Mouse (Mus musculus) limb, embryonic 11.5 days (tissue): ENCODE measurements around the gene Rint1. TPM values are rescaled to one million over a fixed set of nuclear protein-coding genes. Genes with fewer than 3 reads are reported as not detected.

Source experiments
- ATAC-seq: fragments of 200-750 bp; cut with Nextera tagmentation; 2 replicates; pipeline ENCODE4 v1.8.0; 2017; ENCODE audit warnings: low read depth; ENCODE audit not compliant: insufficient number of reproducible peaks, low FRiP score, low TSS enrichment
- DNase-seq: peaks from one replicate; pipeline ENCODE4 v3.0.0-alpha.2; 2015; ENCODE audit warnings: low spot score
- H3K27ac ChIP-seq: fragments of 300-500 bp; sonication (generic); replicated peaks from 2 replicates; pipeline ENCODE4 v1.5.1; 2014; ENCODE audit warnings: low read depth, mild to moderate bottlenecking, low read length
- H3K27me3 ChIP-seq: fragments of 300-500 bp; sonication (generic); 2 replicates; pipeline ENCODE4 v1.6.1; 2014; ENCODE audit warnings: mild to moderate bottlenecking, low read length, mixed read lengths; ENCODE audit not compliant: control insufficient read depth, insufficient read depth
- H3K36me3 ChIP-seq: fragments of 300-500 bp; sonication (generic); 2 replicates; pipeline ENCODE4 v1.6.1; 2014; ENCODE audit warnings: mild to moderate bottlenecking, low read length, moderate library complexity, mixed read lengths; ENCODE audit not compliant: control insufficient read depth, insufficient read depth
- H3K4me1 ChIP-seq: fragments of 300-500 bp; sonication (generic); 2 replicates; pipeline ENCODE4 v1.6.1; 2014; ENCODE audit warnings: low read length, mixed read lengths; ENCODE audit not compliant: control insufficient read depth, insufficient read depth
- H3K4me2 ChIP-seq: fragments of 300-500 bp; sonication (generic); 2 replicates; pipeline ENCODE4 v1.6.1; 2014; ENCODE audit warnings: low read depth, mild to moderate bottlenecking, moderate library complexity; ENCODE audit not compliant: severe bottlenecking
- H3K4me3 ChIP-seq: fragments of 300-500 bp; sonication (generic); 2 replicates; pipeline ENCODE4 v1.5.1; 2014; ENCODE audit warnings: low read depth, low read length
- H3K9ac ChIP-seq: fragments of 300-500 bp; sonication (generic); 2 replicates; pipeline ENCODE4 v1.6.1; 2014; ENCODE audit warnings: mild to moderate bottlenecking, low read length
- H3K9me3 ChIP-seq: fragments of 300-500 bp; sonication (generic); 2 replicates; pipeline ENCODE4 v1.6.1; 2016; ENCODE audit warnings: low read length; ENCODE audit not compliant: control insufficient read depth
- WGBS: fragments of 180-500 bp; shearing (Covaris S2); extraction: QIAGEN DNeasy Blood & Tissue Kit; methylation state at CpG from one replicate; pipeline ENCODE4 v1.1.7; 2014; 5-methylcytosine and 5-hydroxymethylcytosine counted together
- polyA plus RNA-seq: library from polyadenylated mRNA; unstranded; fragments of >200 nt; fragmentation: Nextera tagmentation; extraction: Ambion mirVana; gene quantifications from 2 replicates; pipeline ENCODE4 v1.2.1, GENCODE M21; 2014

Rint1 gene
- polyA plus RNA-seq, 1 experiment from 2014 or later, result 31.2 TPM

DNA sequence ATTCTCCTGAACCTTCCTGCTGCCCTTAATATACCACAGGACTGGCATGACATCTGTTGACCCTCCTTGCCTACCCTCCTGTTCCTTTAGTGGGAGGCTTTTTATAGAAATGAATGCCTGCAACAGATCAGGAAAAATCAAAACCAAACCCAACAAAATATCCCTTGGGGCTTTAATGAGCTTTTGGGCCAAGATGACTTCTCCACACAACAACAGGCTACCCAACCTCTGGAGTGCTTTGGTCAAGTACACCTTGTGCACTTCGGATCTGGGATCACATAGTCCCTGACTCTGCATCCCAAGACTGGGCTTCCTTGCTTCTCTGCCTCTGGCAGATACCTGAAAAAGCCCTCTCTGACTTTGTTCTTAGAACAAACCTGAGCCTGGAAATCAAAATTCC lies 68.7 kb downstream of the Rint1 start:
- no peaks in the 10 kb centered on the region for H3K4me1 ChIP-seq
- H3K9me3 ChIP-seq, result no peaks in the 10 kb centered on the region
- no peaks in the 10 kb centered on the region for H3K27me3 ChIP-seq
- WGBS, result 93% methylated on average over 1 of the region's 1 CpGs
- no peak for ATAC-seq
- no peak overlapping the region for H3K4me2 ChIP-seq
- no peak overlapping the region for H3K27ac ChIP-seq
- H3K4me3 ChIP-seq, result no peak overlapping the region
- no peak overlapping the region for H3K9ac ChIP-seq
- H3K36me3 ChIP-seq, result peaks cover 26% of the 10 kb centered on the region
- no peak for DNase-seq

DNA sequence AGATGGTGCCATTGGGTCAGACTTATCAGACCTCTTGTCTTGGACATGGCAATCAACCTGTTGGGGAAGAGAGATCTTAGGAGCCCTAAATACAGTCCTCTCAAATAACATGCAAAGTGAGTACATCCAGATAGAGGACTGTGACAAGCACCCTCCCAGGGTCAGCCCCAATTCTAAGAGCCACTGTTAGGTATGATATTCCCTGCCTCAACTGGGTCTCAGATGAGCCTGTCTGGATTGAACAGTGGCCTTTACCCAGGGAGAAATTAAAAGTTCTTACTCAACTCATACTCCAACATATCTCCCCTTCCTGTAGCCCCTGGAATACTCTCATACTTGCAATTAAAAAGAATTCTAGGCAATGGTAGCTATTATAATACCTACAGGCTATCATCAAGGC lies 69.7 kb downstream of the Rint1 start:
- DNase-seq (no peak), ATAC-seq (no peak)
- H3K27me3 ChIP-seq, result no peaks in the 10 kb centered on the region
- no peak overlapping the region for H3K27ac ChIP-seq
- no peaks in the 10 kb centered on the region for H3K9me3 ChIP-seq
- H3K4me2 ChIP-seq, result no peak overlapping the region
- H3K4me3 ChIP-seq, result no peak overlapping the region
- H3K9ac ChIP-seq, result no peak overlapping the region
- H3K36me3 ChIP-seq, result peaks cover 26% of the 10 kb centered on the region
- no peaks in the 10 kb centered on the region for H3K4me1 ChIP-seq

DNA sequence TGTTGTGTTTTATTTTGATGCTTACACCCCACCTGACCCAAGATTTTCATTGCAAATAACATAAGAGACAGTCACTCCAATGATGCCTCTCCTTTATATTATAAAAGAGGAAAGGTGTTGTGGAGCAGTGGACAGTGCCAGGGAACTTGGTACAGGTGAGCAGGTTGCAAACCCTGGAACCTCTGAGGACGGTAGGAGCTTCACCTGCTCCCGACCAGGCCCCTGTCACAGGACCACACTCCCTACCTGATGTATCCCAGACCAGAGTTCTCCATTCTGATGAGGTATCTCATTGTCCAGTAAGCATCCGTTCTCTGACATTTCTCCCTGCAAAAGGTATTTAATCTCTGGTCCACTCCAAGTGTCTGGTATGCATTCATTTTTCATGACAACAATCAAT lies 70.5 kb downstream of the Rint1 start:
- Histone ChIP-seq H3K27me3 (no peaks in the 10 kb centered on the region), H3K4me3 (no peak overlapping the region), H3K9ac (no peak overlapping the region), H3K9me3 (no peaks in the 10 kb centered on the region), H3K4me1 (no peaks in the 10 kb centered on the region), H3K4me2 (no peak overlapping the region), H3K27ac (no peak overlapping the region), H3K36me3 (peaks cover 22% of the 10 kb centered on the region)
- DNase-seq (no peak), ATAC-seq (no peak)
- 87% methylated on average over 3 of the region's 3 CpGs for WGBS

DNA sequence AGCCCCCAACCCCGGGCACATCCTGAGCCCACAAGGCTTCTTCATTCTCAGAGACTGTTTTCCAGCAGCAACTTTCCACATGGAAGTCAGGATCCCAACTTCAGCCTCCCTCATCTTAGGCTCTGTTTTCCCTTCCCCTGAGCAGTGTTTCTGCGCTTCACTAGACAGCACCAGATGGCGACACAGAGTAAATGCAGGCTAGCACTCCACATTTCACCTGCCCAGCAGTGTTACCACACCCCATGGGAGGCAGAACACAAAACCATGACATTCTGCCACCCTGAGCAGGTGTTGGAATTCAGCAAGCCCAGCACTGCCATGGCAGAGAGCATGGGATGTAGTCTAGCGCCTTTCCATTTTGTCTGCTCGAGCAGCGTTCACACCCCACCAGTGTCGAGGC lies 71.1 kb downstream of the Rint1 start:
- no peak overlapping the region for H3K9ac ChIP-seq
- H3K4me1 ChIP-seq, result no peaks in the 10 kb centered on the region
- no peaks in the 10 kb centered on the region for H3K27me3 ChIP-seq
- H3K27ac ChIP-seq, result no peak overlapping the region
- no peak overlapping the region for H3K4me3 ChIP-seq
- no peaks in the 10 kb centered on the region for H3K9me3 ChIP-seq
- 84% methylated on average over 7 of the region's 7 CpGs for WGBS
- DNase-seq, result no peak
- no peak for ATAC-seq
- peaks cover 22% of the 10 kb centered on the region for H3K36me3 ChIP-seq
- no peak overlapping the region for H3K4me2 ChIP-seq

DNA sequence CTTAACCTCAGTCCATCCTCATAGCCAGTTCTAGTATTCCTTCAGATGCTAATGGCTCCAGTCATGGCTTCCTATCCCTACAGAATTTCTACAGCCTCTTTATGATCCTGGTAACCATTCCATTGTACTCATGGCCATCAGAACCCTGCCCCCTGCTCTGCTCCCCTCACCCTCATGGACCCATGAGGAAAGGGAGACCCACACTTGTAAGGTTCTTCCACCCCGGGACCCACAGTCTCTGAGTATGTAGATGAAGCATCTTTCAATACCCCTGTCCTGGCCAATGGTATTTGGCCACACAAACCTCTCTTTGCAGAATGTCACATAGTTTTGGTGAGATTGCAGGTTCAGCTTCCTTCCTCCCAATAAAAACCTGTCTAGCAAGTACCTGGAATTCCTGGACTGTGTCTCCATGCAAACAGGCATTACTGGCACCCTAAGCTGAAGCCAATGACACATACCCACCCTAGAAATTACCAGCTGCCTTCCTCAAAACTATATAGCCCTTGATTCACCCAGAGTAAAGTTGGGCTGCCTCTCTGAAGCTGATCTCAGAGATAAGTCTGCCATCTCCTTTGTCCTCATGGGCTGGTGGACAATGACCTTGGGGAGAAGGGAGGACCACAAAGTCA lies 71.7 kb downstream of the Rint1 start:
- Histone ChIP-seq H3K4me3 (no peak overlapping the region), H3K9ac (no peak overlapping the region), H3K9me3 (no peaks in the 10 kb centered on the region), H3K4me2 (no peak overlapping the region), H3K4me1 (no peaks in the 10 kb centered on the region), H3K36me3 (peaks cover 18% of the 10 kb centered on the region), H3K27me3 (no peaks in the 10 kb centered on the region), H3K27ac (no peak overlapping the region)
- 100% methylated on average over 1 of the region's 1 CpGs for WGBS
- ATAC-seq (no peak), DNase-seq (no peak)

DNA sequence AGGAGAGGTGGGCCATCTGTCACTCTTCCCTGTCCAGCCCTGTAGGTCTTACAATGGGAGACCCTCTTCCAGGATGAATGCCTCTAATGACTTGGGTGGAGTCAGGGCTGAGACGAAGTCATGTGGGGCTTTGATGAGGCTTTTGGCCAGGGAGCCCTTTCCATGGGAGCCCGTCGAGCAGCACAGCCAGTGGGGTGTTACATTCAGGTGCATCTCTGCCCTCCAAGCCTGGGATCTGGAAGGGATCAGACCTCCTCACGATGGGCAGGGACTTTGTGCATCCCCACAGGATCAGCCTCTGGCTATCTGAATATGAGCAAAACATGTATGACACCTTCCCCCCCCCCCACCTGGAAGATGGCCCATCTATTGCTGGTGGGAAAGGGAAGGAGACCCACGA lies 72.4 kb downstream of the Rint1 start:
- no peak overlapping the region for H3K9ac ChIP-seq
- no peak overlapping the region for H3K4me2 ChIP-seq
- ATAC-seq (no peak), DNase-seq (no peak)
- 78% methylated on average over 5 of the region's 5 CpGs for WGBS
- no peak overlapping the region for H3K4me3 ChIP-seq
- no peaks in the 10 kb centered on the region for H3K27me3 ChIP-seq
- peaks cover 16% of the 10 kb centered on the region for H3K36me3 ChIP-seq
- no peaks in the 10 kb centered on the region for H3K4me1 ChIP-seq
- no peak overlapping the region for H3K27ac ChIP-seq
- no peaks in the 10 kb centered on the region for H3K9me3 ChIP-seq

DNA sequence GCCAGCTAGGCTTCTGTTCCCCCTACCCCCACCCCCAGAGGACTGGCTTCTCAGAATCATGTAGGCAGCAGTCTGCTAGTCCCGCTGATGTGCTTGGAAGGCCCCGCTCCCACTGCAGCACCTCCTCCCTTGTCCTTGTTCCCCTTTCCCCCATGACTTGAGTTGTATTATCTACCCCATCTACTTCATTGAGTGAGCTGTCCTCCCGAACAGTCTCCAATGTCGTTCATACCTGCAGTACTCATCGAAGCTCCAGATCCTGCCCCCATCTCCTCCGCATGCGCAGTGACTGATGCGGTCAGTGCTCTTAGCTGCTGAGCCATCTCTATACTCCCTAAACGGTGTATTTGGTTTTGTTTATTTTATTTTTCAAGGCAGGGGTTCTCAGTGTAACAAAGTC lies 74.2 kb downstream of the Rint1 start:
- 94% methylated on average over 9 of the region's 9 CpGs for WGBS
- no peaks in the 10 kb centered on the region for H3K4me1 ChIP-seq
- no peak overlapping the region for H3K4me2 ChIP-seq
- H3K27ac ChIP-seq, result no peak overlapping the region
- H3K36me3 ChIP-seq, result peaks cover 7% of the 10 kb centered on the region; the same call in 1 of the 2 replicates
- H3K27me3 ChIP-seq, result no peaks in the 10 kb centered on the region
- no peak for ATAC-seq
- H3K4me3 ChIP-seq, result no peak overlapping the region
- H3K9ac ChIP-seq, result no peak overlapping the region
- H3K9me3 ChIP-seq, result no peaks in the 10 kb centered on the region
- DNase-seq, result no peak

DNA sequence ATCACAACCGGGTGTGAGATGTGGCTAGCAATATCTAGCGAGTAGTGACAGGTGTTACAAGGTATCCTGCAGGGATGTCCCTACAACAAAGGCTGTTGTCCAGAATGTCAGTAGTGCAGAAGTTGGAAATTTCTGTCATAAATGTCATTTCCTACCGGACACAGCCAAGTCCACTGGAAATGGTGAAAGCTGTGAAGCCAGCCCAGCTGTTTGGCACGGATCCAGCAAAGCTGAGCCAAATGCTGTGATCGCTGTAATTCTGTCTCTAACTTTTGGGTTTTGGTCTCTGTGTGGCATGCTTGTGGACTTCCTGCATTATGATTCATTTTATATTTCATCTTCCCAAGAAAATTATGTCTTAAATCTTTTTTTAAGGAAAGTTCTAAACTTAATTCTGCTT lies 74.8 kb downstream of the Rint1 start:
- Histone ChIP-seq H3K4me1 (no peaks in the 10 kb centered on the region), H3K27me3 (no peaks in the 10 kb centered on the region), H3K27ac (no peak overlapping the region), H3K4me2 (no peak overlapping the region), H3K9ac (no peak overlapping the region), H3K4me3 (no peak overlapping the region), H3K36me3 (peaks cover 5% of the 10 kb centered on the region; the same call in 1 of the 2 replicates), H3K9me3 (no peaks in the 10 kb centered on the region)
- DNase-seq, result no peak
- no peak for ATAC-seq
- 79% methylated on average over 5 of the region's 5 CpGs for WGBS
